Mouse (Mus musculus): ENCODE results near the gene Gm44503.
A peak's percentile ranks its signal among the peaks of the same experiment; 100 is the strongest.

The Gm44503 gene

DNA sequence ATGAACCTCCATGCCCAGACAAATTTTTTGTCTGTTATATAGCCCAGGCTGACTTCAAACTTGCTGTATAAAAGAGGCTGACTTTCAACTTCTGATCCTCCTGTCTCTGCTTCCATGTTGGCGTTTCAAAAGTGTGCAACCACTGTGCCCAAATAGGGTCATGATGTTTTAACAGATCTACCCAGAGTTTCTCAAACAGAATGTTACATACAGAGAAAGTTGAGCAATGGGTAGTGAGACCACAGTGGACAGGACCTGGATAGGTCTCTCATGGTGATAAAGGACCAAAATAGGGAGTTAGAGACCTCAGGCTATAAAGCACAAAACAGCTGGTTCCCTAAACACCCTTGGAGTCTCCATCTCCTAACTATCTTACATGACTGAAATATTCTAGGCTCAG is 71.8 kb downstream of the Gm44503 start:
- no peak for DNase-seq (ENCODE audit: low spot score)

DNA sequence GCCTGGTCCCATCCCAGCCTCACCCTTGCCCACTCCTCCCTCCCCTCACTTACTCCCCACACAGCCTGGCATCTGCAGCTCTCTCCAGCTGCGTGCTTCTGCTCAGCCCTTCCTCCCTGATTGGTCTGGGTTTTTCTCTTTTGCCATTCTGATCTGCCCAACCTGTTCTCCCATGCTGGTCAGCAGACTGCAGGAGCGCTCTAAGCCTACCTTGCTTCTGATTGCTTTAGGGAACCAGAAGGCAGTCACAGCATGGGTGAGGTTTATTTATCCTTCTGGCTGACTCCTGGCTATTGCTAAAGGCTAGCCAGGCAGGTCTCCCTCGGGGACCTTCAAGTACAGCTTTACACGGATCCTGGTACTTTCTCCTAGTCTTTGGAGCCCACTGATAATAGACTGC is 72.8 kb downstream of the Gm44503 start:
- no peak for DNase-seq (ENCODE audit: low spot score)

DNA sequence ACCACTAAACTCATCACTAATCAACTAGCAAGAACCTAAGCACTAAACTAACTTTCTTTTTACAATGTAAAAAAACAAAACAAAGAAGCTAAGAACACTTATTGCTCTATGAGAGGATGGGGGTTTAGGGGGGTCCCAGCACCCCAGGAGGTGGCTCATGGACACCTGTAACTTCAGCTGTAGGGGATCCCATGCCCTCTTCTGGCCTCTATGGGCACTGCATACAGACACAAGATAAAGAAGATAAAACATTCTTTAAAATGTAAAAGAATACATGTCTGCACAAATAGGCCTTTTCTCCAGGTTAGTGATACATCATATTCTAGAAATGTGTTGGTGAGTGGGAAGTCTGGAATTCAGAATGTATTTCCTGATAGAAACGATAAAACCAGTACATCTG is 74.8 kb downstream of the Gm44503 start:
- no peak for DNase-seq (ENCODE audit: low spot score)

DNA sequence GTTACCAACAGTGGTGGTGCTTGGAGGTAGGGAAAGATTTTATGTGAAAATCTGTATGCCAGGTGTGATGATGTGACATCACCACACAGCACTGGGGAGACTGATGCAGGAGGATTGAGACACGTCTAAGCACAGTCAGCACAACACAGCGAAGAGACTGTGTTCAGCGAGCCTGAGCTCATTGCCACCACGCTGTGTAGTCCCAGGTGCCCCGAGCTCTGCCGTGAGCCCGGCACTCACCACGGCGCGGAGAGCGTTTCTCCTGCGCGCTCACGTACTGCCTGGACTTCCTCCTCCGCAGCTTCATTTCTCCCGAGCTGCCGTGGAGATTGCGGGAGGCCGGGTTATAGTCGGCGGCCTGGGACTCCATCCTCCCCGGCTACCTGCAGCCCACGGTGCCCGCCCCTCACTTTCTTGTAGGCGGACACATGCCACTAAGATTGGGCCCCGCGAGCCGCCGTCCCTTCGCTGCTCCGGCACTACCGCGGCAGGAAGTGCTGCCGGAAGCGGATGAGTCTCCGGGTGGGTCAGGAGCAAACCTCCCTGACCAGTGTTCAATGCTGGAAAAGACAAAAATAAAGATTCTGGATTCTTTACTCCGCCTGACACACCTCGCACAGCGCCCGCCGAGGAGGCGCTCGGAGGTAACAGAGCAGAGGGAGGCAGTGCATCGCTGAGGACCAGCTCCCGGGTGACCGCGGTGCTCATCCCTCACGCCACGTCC is 80.7 kb downstream of the Gm44503 start:
- DNase-seq (ENCODE audit: low spot score), result peak; percentile 88

DNA sequence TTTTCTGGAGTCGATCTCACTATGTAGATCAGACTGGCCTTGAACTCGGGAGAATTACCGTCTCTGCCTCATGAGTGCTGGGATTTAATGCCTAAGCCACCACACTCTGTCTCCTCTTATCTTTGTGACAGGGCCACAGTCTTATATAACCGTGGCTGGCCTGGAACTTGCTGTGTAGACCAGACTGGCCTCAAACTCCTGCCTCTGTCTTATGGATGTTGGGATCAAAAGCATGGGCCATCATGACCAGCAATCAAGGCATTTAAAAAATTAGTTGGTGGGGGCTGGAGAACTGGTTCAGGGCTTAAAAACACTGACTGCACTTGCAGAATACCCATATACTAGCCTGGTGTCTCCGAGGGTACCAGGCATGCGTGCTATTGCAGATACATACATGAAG is 81.4 kb downstream of the Gm44503 start, which contains the start of gene Pigb:
Gene Pigb, minus strand, starts transcription at position 299 of the 400 bp plus-strand sequence.
- no peak for DNase-seq (ENCODE audit: low spot score)

DNA sequence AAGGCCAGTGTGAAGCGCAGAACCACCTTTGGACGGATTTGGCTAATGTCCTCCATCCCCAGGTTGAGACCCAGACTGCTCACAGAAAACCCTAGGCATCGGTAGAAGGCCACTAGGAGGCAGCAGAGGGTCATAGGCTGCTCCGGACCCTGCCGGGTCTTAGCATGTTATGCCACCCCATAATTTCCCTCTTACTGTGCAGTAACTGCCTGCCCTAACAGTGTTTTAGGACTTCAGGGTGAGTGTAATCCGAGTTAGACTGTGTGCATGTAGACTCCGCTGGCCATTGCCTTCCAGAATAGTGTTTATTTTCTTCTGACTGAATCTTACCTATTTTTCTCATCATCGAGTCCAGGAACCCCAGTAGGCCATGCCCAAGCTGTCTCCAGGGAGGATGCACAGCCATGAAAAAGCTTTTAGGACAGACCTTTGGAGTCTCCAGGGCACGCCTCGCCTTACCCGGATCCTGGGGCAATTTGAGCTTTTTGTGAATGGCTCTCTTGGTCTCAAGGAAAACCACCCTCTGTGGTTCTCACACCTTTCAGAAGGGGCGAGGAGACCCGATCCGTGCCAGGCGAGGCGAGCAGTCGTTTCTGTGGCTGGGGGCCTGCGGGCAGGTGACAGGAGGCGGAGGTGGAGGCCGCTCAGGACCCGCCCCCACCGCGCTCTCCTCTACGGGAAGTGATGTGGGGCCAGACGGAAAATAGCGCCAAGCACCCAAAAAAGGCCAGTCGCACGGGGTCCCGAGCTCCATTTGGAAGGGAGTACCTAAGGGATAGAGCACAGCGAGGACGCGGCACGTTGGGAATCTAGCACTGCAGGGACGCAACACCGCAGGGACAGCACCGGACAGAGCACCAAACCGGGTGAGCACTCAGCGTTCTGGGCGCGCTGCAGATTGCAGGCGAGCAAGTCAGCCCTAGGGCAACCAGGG is 85.8 kb downstream of the Gm44503 start, which contains the start of gene Rab27a:
Gene Rab27a, plus strand, starts transcription at position 709 of the 934 bp plus-strand sequence.
- DNase-seq (ENCODE audit: low spot score), result peak; percentile 56

DNA sequence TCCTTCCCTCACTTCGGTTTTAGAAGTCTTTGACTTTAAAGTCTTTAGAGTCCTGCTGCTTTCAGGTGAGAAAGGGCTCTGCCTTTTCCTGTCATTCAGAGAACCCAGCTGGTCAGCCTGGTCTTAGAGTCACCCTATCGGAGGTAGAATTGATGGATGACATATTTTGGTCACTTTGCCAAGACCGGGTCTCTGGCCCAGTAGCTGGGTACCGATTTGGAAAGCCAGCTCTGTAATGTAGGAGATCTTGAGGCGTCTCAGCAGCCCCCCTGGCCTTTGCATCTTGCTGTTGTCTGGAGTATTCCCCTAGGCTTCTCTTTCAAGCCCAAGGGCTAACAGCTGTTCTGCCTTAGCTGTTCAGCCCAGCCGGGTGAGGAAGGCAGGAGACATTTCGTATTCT is 86.6 kb downstream of the Gm44503 start:
- no peak for DNase-seq (ENCODE audit: low spot score)

DNA sequence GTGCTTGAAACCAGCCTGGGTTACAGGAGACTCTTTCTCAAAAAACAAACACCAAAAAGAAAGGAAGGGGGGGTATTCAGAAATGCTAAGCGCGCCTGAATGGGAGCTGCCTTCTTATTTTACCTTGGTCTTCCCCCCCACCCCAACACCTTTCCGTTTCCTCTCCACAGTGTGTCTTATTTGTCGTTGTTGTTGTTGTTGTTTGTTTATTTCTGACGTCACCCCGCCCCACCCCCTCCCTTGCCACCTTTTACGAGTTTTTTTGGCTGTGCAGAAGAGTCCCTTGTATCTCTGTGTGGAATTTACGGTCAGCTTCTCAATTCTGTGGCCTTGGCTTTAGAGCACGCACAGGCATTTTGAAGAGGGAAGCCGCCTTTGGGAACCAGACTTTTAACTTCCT is 87.1 kb downstream of the Gm44503 start:
- no peak for DNase-seq (ENCODE audit: low spot score)

DNA sequence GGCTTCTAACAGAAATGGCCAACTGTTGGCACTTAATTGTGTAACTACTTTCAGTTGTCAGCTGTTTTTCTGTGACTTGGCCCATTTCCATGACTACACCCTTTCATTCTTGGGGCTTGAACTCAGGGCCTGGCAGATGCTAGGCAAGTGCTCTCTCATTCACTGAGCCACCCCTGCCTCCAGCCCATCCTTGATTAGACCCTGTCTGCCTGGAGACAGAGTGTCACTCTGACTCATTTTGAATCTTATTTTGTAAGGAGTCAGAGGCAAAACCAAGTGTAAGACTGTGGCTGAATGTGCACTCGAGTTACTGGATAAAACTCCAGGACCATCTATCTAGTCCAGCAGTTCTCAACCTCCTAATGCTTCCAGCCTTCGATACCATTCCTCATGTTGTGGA is 89.3 kb downstream of the Gm44503 start:
- DNase-seq (ENCODE audit: low spot score), result no peak

DNA sequence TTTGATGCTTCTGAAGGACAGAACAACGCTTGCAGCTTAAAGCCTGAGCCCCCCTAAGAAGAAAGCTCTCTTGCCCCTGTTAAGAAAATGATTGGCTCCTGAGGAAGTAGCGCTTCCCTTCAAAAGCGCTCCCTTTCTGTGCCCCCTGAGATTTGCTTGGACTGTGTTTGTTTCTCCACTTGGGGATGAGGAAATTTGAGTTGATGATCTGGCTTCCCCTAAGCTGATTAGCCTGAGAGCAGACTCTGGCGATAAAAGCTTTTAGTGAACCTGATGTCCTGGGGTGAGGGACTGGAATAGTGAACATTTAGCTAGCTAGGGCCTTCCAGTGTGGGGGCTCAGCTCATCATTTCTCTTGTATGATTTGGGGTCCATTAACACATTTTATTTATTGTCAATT is 90.3 kb downstream of the Gm44503 start:
- no peak for DNase-seq (ENCODE audit: low spot score)

DNA sequence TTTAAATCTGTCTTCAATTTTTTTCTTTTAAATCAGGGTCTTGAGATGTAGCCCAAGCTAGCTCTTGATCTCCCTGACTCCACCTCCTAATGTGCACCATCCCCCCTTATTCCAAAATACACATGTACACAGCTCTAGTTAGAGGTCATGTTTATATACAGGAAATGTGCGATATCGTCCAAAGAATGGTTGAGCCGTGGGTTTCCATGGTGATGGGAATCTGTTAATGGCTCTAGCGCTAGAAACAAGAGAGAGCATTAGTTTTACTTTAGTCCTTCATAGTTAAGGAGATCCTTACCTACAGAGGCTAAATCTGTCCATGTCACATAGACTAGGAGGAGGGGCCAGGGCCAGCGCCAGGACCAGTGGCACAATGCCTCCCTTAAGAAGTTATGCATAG is 91.2 kb downstream of the Gm44503 start:
- no peak for DNase-seq (ENCODE audit: low spot score)

DNA sequence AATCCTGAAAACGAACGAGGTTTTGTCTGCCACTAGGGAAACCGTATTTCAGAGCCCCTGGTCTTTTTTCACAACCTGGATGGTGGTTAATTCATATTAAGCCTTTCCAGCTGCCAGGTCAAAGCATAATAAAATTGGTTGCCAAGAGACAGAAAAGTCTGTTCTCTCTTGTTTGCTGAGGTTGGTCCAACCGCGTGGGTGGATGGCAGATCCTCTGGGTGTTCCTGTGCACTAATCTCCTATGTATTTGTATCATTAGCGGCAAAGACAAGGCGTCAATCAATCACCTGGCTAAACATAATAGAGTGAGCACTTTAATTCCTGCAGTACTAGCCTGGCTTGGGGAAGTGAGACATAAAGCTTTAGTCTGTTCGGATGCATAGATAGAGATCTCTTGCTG is 92.0 kb downstream of the Gm44503 start:
- no peak for DNase-seq (ENCODE audit: low spot score)

DNA sequence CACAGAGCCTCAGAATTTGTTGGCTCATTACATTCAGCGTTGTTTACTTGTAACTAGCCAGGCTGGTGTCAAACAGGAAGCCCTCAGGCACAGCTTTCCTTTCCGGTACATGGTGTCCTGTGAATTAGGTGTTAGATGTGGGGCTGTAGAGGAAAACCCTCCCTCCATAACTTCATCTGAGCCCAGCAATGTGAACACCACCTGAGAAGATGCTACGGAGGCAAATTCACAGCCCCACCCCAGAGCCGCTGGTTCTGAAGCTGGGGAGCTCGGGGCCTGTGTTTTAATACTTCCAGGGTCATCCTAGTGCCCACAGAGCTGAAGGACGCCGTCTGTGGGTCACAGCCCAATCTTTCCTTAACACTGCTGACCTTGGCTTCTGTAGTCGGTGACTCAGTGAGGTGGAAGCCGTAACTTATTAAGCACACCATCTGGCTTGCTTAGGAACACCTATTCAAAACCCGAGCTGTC is 96.8 kb downstream of the Gm44503 start:
- peak; percentile 45 for DNase-seq (ENCODE audit: low spot score)

DNA sequence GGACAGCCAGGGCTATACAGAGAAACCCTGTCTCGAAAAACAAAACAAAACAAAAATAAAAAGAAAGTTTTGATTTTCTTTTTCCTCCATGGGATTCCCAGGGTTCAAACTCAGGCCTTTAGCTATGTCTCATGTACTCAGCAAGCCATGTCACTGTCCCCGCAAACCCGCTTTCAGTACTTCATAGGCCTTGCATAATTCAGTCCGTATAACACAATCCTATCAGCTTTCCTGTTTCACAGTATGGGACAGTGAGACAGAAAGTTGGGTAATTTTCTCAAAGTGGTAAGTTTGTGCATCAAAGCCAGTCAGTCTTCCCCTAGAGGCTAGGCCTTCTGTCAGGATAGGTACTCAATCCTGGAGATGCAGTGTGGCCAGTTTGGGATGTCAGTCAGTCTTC is 100.6 kb downstream of the Gm44503 start:
- DNase-seq (ENCODE audit: low spot score), result no peak

DNA sequence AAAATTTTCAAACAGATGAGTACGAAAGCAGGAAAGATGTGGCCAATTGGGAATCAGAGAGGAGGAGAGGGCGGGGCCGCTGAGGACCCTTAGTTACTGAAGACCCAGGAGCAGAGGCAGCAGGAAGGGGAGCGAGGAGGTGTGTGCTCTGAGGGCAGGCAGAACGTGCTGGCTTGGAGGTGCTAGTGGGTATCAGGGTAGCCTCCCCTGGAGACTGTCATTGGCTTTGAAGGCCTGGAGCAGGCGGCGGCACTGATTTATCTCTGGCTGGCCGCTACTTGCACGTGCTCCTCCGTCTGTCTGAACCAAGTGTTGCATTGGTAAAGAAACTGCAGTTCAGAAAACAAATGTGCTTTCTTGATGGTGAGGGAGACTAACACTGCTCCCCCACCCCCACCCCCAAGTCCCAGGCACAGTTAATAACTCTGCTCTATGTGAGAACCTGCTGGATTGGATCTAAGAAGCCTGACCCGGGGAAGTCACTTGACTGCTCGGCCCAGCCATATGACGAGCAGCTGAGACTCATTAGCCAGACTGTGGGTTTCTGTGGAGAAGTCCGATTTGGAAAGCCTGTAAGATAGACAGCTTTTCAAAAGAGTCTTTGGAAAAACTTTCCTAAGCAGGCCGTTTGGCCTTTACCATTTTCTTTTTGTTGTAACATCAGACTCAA is 105.1 kb downstream of the Gm44503 start:
- DNase-seq (ENCODE audit: low spot score), result no peak
